Mouse (Mus musculus): ENCODE results near the gene Cep72. TPM values are rescaled to one million over a fixed set of nuclear protein-coding genes. Genes with fewer than 3 reads are reported as not detected.

The Cep72 gene
- polyA plus RNA-seq, 1 experiment from 2014 or later, result 3.8 TPM

GRCm38 (mm10) chr13:74000519-74000918 lies 61.6 kb downstream of the Cep72 start:
- H3K27me3 ChIP-seq (ENCODE audit: insufficient read depth, low read length), result 0 out of 2 replicates have a peak, but pooled peaks cover 2% of the 10 kb centered on the region
- TF ChIP-seq EP300 (IDR thresholded peaks at IDR 0.05; ENCODE audit: low read depth) (no peak), CTCF (IDR thresholded peaks at IDR 0.05; ENCODE audit: low read depth) (no peak)
- H3K9ac ChIP-seq (replicated peaks), result no peak overlapping the region
- DNase-seq, result no peak
- no peaks in the 10 kb centered on the region for H3K36me3 ChIP-seq (replicated peaks; ENCODE audit: insufficient read depth, low read length)
- H3K4me3 ChIP-seq (ENCODE audit: low read depth, low read length), result no peak overlapping the region
- no peaks in the 10 kb centered on the region for H3K4me1 ChIP-seq (ENCODE audit: insufficient read depth)
- no peak overlapping the region for H3K27ac ChIP-seq (ENCODE audit: low read depth)
- H3K4me2 ChIP-seq (ENCODE audit: low read depth, low read length), result no peak overlapping the region
- no peaks in the 10 kb centered on the region for H3K9me3 ChIP-seq (ENCODE audit: low read length)
- ATAC-seq, result no peak

GRCm38 (mm10) chr13:73996456-73996855 lies 65.6 kb downstream of the Cep72 start:
- no peaks in the 10 kb centered on the region for H3K27me3 ChIP-seq (ENCODE audit: insufficient read depth, low read length)
- H3K4me1 ChIP-seq (ENCODE audit: insufficient read depth), result no peaks in the 10 kb centered on the region
- TF ChIP-seq CTCF (IDR thresholded peaks at IDR 0.05; ENCODE audit: low read depth) (no peak), EP300 (IDR thresholded peaks at IDR 0.05; ENCODE audit: low read depth) (no peak)
- no peak overlapping the region for H3K4me3 ChIP-seq (ENCODE audit: low read depth, low read length)
- H3K4me2 ChIP-seq (ENCODE audit: low read depth, low read length), result no peak overlapping the region
- 53% methylated on average over 4 of the region's 4 CpGs for WGBS (ENCODE audit: insufficient replicate concordance)
- no peak overlapping the region for H3K27ac ChIP-seq (ENCODE audit: low read depth)
- no peak for ATAC-seq
- no peak for DNase-seq
- no peaks in the 10 kb centered on the region for H3K9me3 ChIP-seq (ENCODE audit: low read length)
- H3K36me3 ChIP-seq (replicated peaks; ENCODE audit: insufficient read depth, low read length), result no peaks in the 10 kb centered on the region
- no peak overlapping the region for H3K9ac ChIP-seq (replicated peaks)

- no peak overlapping the region for H3K4me3 ChIP-seq (ENCODE audit: low read depth, low read length)
- ATAC-seq, result no peak
- DNase-seq, result no peak
- no peaks in the 10 kb centered on the region for H3K27me3 ChIP-seq (ENCODE audit: insufficient read depth, low read length)
- no peak overlapping the region for H3K4me2 ChIP-seq (ENCODE audit: low read depth, low read length)
- no peaks in the 10 kb centered on the region for H3K4me1 ChIP-seq (ENCODE audit: insufficient read depth)
- no peak overlapping the region for H3K9ac ChIP-seq (replicated peaks)
- no peaks in the 10 kb centered on the region for H3K36me3 ChIP-seq (replicated peaks; ENCODE audit: insufficient read depth, low read length)
- H3K27ac ChIP-seq (ENCODE audit: low read depth), result no peak overlapping the region
- 66% methylated on average over 5 of the region's 5 CpGs for WGBS (ENCODE audit: insufficient replicate concordance)
- H3K9me3 ChIP-seq (ENCODE audit: low read length), result no peaks in the 10 kb centered on the region
- TF ChIP-seq CTCF (IDR thresholded peaks at IDR 0.05; ENCODE audit: low read depth) (no peak), EP300 (IDR thresholded peaks at IDR 0.05; ENCODE audit: low read depth) (no peak)
Measured at GRCm38 (mm10) chr13:73991267-73991666, 70.8 kb downstream of the Cep72 start.

- 34% methylated on average over 2 of the region's 2 CpGs for WGBS (ENCODE audit: insufficient replicate concordance)
- Histone ChIP-seq H3K9me3 (ENCODE audit: low read length) (no peaks in the 10 kb centered on the region), H3K4me1 (ENCODE audit: insufficient read depth) (no peaks in the 10 kb centered on the region), H3K27ac (ENCODE audit: low read depth) (no peak overlapping the region), H3K27me3 (ENCODE audit: insufficient read depth, low read length) (no peaks in the 10 kb centered on the region), H3K4me2 (ENCODE audit: low read depth, low read length) (no peak overlapping the region), H3K9ac (replicated peaks) (0 out of 2 replicates have a peak overlapping the region, but pooled peaks have one; percentile 11), H3K4me3 (ENCODE audit: low read depth, low read length) (no peak overlapping the region), H3K36me3 (replicated peaks; ENCODE audit: insufficient read depth, low read length) (no peaks in the 10 kb centered on the region)
- DNase-seq (no peak), ATAC-seq (peak; percentile 85)
- TF ChIP-seq CTCF (IDR thresholded peaks at IDR 0.05; ENCODE audit: low read depth) (no peak), EP300 (IDR thresholded peaks at IDR 0.05; ENCODE audit: low read depth) (peak; percentile 87)
Measured at GRCm38 (mm10) chr13:73990761-73991160, 71.3 kb downstream of the Cep72 start.

GRCm38 (mm10) chr13:73990325-73990724 lies 71.8 kb downstream of the Cep72 start:
- no peak for DNase-seq
- H3K4me2 ChIP-seq (ENCODE audit: low read depth, low read length), result 0 out of 2 replicates have a peak overlapping the region, but pooled peaks have one; percentile 13

More at GRCm38 (mm10) chr13:73990325-73990724, 71.8 kb downstream of the Cep72 start:
- no peaks in the 10 kb centered on the region for H3K36me3 ChIP-seq (replicated peaks; ENCODE audit: insufficient read depth, low read length)
- H3K9ac ChIP-seq (replicated peaks), result 0 out of 2 replicates have a peak overlapping the region, but pooled peaks have one; percentile 11
- H3K27ac ChIP-seq (ENCODE audit: low read depth), result no peak overlapping the region
- no peaks in the 10 kb centered on the region for H3K9me3 ChIP-seq (ENCODE audit: low read length)
- no peak; the same call in 1 of the 2 replicates for TF ChIP-seq CTCF (IDR thresholded peaks at IDR 0.05; ENCODE audit: low read depth)
- no peak for TF ChIP-seq EP300 (IDR thresholded peaks at IDR 0.05; ENCODE audit: low read depth)
- H3K27me3 ChIP-seq (ENCODE audit: insufficient read depth, low read length), result no peaks in the 10 kb centered on the region
- no peaks in the 10 kb centered on the region for H3K4me1 ChIP-seq (ENCODE audit: insufficient read depth)
- H3K4me3 ChIP-seq (ENCODE audit: low read depth, low read length), result no peak overlapping the region
- 53% methylated on average over 5 of the region's 5 CpGs for WGBS (ENCODE audit: insufficient replicate concordance)
- ATAC-seq, result peak; percentile 56

Other genes starting within 250 kb of the Cep72 start
- 0.13 and 0.15 TPM in 2 replicates for gene Nkd2, start 214.7 kb downstream of the Cep72 start, polyA plus RNA-seq (2015; fragmentation: Nextera tagmentation; extraction: Ambion mirVana)
- gene Trip13, start 124.5 kb downstream of the Cep72 start, polyA plus RNA-seq (2015; fragmentation: Nextera tagmentation; extraction: Ambion mirVana), result 6.9 and 7.7 TPM in 2 replicates
- 10.3 and 10.6 TPM in 2 replicates for gene Brd9, start 124.5 kb downstream of the Cep72 start, polyA plus RNA-seq (2015; fragmentation: Nextera tagmentation; extraction: Ambion mirVana)
- gene Zdhhc11, start 98.4 kb downstream of the Cep72 start, polyA plus RNA-seq (2015; fragmentation: Nextera tagmentation; extraction: Ambion mirVana), result not detected in 2 replicates
- 0.36 and 0.42 TPM in 2 replicates for gene Tppp, start 52.9 kb downstream of the Cep72 start, polyA plus RNA-seq (2015; fragmentation: Nextera tagmentation; extraction: Ambion mirVana)
- not detected in 2 replicates for gene Slc9a3, start 59.2 kb upstream of the Cep72 start, polyA plus RNA-seq (2015; fragmentation: Nextera tagmentation; extraction: Ambion mirVana)
- gene Exoc3, start 146.4 kb upstream of the Cep72 start, polyA plus RNA-seq (2015; fragmentation: Nextera tagmentation; extraction: Ambion mirVana), result 15.7 and 19.6 TPM in 2 replicates
- gene Ahrr, start 230.0 kb upstream of the Cep72 start, polyA plus RNA-seq (2015; fragmentation: Nextera tagmentation; extraction: Ambion mirVana), result 0.21 and 0.36 TPM in 2 replicates